Mouse (Mus musculus) cerebellum, adult 8-10 months (tissue): ENCODE data around the gene Glis2.

Experiments
- DNase-seq: peaks from one replicate; pipeline ENCODE4 v3.0.0; 2022

Gene Glis2

DNA sequence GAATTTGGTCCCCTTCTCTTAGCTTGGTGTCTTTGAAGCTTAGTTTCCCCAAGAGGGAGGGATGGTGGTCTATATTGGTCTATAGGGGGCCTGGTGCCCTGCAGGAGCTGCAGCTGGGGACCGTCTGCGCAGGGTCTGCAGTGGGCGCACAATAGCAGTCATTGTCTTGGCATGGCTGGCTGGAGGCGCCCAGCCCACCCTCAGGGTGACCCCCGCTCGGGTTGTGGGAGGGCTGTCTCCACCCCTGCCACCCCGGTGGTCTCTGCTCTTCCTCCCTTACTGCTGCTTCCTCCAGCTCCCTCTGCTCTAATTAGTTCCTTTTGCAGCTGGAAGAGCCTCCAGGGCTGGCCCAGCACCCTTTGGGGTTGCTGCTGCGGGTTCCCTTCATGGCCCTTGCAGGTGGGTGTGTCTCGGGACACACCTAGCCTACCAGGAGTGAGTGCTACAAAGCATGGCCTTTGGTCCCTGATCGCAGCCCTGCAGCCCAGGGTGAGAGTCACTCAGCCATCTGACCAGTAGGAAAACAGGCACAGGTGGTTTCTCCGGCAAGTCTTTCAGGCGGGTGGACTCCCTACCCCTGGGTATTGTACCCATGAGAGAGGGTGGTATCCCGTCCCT lies 11.1 kb downstream of the Glis2 start:
- DNase-seq, result no peak

DNA sequence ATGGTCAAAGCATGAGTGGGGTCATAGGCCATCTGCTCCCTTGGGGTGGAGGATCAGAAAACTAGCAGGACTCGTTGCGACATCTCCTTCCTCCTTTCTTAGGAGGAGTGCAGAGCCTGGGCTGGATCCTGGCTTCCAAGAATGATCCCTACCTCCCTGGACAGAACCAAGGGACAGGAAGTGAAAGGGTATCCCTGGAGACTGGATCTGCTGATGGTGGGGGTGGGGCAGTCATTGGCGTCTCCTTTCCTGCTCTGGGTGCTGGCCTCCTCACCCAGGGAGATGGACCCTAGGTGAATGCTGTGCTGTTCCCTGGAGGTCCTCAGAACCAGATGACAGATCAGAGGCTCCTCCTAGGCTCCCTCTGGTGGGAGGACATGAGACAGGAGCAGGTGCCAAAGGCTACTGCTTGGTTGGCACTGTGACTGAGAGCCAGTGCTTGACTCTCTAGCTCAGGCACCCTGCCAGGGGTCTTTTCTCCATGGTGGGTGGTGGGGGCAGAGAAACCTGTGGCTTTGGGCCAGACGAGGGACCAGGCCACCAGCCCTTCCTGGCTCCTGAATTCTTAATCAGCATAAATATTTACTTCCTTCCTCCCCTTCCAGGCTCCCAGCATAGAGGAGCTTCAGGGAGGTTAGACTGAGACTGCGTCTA lies 12.0 kb downstream of the Glis2 start:
- no peak for DNase-seq

DNA sequence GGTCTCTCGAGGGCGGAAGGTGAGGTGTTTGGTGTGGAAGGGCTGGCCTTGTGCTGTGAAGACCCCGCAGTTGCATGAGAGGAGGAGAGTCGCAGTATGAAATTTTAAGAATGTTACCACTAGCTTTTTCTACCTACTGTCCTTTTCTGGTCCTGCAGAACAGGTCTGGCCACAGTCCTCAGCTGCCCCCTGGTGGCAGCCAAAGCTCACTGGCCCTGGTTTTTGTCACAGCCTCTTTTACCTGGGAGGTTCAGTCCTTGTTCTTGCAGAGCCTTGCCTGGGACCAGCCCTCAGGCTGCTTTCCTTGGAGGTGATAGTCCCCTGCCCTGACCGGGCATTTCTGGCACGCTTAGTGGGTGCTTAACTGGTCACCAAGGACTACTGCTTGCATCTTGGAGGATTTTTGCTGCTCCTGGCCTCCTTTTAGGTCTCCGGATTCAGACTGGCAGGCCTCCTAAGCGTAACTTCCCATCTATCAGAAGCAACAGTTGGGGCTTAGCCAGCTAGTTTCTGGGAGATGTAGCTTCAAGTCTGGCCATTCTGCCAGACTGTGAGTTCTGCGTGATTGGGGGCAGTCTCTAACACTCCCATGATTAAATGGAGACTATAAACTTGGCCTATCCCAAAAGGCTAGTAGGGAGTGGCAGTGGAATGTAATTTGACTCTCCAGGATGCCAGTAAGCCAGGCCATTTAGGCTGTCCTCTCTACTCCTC lies 13.5 kb downstream of the Glis2 start:
- peak; percentile 86 for DNase-seq

DNA sequence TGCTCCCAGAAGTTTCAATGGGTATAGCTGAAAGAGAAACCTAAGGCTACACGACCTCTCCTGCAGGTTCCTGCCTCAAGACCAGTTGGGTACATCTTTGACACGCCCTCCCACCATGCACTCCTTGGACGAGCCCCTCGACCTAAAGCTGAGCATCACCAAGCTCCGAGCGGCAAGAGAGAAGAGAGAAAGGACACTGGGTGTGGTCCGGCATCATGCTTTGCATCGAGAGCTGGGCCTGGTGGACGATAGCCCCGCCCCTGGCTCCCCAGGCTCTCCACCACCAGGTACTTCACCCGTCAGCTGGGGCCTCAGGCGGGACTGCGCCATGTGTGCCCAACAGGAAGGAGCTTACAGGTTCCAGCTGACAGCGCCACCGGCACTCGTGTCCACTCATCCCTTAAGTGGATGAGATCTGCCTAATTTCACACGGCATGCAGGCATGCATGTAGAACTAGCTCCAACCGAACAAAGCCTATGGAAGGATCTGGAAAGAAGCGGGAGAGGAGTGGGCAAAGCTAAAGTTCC lies 14.1 kb downstream of the Glis2 start:
- DNase-seq, result no peak

DNA sequence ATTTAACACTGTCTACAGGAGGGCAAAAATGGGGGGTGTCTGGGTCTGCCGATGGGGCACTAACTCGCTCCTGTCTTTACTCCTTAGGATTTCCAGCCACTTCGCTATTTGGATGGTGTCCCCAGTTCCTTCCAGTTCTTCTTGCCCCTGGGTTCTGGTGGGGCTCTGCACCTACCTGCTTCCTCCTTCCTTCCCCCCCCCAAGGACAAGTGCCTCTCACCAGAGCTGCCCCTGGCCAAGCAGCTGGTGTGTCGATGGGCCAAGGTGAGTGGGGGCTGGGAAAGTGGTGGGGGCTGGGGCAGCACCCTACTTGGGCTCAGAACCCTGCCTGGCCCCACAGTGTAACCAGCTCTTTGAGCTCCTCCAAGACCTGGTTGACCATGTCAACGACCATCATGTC lies 16.7 kb downstream of the Glis2 start:
- no peak for DNase-seq

DNA sequence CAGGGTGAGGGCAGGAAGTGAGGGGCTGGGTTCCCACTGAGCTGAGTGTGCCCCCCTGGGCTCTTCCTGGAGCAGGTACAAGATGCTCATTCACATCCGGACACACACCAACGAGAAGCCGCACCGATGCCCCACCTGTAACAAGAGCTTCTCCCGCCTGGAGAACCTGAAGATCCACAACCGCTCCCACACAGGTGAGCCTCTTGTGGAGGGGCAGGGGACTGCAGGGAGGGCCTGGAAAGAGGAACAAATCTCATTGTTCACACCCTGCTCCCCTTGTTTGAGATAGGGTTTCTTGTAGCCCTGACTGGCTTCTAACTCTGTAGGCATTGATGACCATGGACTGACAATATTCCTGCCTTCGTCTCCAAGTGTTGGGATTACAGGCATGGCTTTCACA lies 17.2 kb downstream of the Glis2 start:
- DNase-seq, result no peak

DNA sequence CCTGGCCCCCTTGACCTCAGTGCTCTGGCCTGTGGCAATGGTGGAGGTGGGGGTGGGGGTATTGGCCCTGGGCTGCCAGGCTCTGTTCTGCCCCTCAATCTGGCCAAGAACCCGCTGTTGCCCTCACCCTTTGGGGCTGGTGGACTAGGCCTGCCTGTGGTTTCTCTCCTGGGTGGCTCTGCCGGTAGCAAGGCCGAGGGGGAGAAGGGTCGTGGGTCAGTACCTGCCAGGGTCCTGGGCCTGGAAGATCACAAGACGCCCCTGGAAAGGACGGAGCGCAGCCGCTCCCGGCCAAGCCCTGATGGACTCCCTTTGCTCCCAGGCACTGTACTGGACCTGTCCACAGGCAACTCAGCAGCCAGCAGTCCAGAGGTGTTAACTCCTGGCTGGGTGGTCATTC lies 19.2 kb downstream of the Glis2 start:
- no peak for DNase-seq

DNA sequence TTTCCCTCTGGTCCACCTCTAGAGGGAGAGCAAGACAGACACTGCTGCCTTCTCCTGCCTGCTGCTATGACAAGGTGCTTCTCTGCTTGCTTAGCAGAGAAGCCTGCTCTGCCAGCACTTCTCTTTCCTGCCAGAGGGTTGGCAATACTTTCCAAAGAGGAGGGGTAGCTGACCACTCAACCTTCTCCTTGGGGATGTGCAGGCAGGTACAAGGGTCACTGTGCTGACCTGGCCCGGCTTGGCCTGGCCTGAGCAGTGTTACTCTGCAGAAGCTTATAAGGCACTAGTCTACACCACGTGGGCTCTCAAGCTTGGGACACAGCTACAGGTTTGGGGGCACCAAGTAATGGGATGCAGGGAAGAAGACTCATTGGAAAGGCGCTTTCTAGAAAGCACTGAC lies 20.1 kb downstream of the Glis2 start:
- DNase-seq, result no peak

DNA sequence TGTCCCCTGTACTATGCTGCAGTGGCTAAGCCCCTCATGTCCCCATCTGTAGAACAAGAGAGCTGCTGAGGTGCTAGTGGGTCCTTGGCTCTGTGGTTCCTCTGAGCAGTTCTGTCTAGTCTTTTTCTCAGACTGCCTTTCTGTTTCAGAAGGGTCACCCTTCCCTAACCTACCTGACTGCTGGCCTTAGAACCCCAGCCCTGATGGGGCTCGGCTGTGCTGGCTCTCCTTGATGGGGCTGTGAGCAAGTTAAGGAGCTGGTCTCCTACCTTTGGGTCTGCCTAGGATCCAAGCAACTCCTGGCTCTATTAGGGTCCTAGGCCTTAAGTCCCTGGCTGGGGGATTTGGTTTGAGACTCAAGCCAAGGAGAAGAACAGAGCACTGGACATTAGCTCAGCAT lies 20.8 kb downstream of the Glis2 start:
- DNase-seq, result no peak

DNA sequence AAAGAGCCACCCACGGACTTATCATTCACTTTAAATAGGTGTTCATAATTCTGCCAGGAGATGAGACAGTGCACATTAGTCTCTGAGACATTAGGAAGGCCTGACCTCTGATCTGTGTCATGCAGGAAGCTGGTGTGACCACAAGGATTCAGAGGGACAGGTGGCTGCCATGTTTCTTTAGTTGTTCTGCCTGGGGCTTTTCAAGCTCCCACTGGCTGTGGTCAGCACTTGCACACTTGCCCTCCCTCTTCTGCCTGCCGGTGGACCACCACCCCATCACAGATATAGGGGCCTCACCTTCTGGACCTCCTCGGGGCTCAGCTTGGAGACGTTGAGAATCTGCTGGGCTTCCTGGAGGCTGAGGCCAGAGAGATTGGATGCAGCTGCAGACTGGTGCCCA lies 22.3 kb downstream of the Glis2 start:
- DNase-seq, result no peak

DNA sequence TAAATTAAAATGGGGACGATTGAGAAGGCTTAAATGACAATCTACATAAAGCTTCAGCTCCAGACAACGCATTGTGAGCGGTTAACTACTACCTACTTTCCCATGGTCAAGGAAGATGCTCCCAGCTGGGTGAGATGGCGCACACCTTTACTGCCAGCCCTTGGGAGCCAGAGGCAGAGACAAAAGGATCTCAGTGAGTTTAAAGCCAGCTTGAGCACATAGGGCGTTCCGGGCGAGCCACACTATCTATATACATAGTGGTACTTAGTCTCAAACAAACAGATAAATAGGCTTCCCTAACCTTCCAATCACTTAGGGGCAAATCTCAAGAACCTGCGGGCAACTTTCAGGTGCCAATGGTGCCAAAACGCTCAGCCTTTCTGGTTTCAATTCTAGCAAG lies 29.6 kb downstream of the Glis2 start:
- DNase-seq, result no peak

DNA sequence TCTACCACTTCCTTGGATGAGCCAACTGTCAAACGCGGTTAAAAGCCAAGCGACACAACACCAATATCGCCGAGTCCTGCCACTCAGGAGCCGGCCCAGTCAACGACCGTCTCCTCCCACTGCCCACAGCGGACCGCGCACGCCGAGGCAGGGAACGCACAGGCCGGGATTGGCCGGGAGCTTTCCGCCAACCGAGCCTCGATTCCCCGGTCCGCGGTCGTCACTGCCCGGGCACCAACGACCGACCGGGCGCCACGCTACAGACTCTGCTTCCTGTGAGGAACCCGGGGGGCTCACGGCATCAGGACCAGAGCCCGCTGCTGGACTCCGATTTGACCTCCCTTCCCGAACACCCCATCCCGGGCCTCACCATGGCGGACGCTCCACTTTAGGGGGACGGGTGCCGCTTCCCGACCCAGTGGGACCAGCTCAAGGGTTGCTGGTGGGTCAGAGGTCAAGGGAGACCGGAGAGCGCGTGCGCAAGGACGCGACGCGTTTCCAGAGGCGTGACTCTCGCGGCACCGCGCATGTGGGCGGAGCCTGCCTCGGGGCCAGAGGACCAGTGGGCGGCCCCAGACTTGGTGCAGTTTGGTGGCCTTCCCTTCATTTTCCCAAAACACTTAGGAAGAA lies 30.1 kb downstream of the Glis2 start, which contains the start of gene Pam16:
Pam16 (minus strand) TSS at position 508 of the 630 bp plus-strand sequence.
- peak; percentile 88 for DNase-seq

DNA sequence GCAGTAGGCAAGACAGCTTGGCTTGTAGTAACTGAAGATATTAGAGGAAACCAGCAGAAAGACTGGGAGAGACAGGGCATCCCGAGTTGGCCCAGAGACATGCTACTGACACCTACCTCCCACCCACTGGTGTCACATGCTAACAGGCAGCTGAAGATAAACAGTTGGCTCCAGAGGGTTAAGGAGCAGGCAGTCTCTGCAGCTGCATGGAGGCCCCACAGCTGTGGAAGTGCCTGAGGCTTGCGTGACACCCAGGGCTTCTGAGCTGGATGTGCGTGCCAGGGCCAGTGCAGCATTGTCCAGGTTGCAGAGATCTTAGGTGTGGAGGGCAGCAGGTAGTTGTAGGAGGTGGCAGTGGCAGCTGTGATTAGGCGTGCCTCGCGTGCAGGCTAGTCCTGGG lies 32.6 kb downstream of the Glis2 start:
- no peak for DNase-seq

DNA sequence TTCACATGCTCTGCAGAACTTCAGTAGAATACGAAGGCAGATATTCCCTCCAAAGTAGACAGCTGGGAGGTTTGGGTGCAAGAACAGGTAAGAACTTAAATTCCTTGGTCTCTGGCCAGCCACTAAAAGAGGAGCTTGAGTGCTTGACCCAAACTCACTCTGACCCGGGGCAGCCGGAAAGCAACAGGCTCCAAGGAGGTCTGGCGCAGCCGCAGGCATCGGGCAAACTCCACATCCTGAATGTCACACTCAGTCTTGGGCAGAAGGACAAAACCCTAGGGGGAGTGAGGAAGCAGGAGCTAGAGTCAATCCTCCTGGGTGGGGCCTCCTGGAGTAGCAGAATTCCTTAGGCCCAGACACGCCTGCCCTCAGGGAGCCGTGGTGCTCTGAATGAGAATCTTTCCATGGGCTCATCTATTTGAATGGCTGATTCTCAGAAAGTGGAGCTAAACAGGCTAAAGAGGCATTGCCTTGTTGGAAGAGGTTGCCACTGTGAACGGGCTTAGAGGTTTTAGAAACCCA lies 34.4 kb downstream of the Glis2 start:
- DNase-seq, result no peak

DNA sequence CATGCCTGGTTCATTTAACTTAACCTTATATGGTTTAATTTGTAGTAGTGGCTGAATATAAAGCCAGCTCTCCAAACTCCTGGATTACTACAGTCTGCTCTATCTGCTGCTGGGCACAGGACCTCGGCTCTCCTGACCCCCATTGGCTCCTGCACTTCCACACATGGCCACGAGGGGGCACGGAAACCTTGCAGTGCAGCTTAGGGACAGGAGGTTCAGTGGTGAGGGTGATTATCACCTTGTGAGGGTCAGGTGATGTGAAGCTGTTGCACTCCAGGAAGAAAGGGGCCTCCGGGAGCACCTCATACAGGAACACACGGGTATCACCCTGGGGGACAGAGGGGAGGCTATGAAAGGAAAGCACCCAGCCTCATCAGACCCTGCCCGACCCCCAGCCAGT lies 35.4 kb downstream of the Glis2 start:
- peak; percentile 87 for DNase-seq

DNA sequence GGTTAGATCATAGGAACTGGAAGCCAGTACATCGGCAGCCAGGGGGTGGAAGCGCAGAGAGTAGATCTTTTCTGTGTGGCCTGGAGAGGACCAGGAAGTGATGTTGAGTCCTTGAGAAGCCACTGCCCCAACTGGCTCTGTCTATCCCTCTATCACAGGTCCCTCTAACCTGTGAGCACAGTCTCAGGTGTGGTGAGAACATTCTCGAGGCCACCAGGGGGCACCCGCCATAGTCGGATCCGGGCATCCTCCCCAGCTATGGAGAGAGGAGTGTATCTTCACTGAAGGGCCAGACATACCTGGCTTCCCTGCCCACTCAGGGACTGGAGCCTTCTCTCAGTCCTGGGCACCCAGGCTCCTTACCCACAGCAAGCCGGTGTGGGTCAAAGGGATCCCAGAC lies 37.5 kb downstream of the Glis2 start:
- DNase-seq, result no peak

DNA sequence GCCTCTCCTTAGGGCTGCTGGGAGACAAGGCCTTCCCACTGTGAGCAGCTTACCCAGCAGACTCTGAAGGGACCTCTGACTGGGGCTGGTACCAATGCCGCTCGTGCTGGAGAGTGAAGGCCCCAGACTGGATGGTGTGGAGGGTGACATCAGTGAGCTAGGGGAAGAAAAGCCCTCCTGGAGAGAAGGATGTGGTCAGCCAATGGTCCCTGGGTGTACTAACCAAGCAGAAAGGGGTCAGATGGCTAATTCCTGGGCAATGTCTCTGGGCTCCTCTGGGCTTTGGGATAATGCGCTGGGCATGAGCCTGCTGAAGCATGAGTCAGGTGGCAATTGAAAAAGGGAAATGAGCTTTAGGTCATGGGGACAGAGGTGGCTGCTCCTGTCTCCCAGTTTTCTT lies 39.1 kb downstream of the Glis2 start:
- DNase-seq, result no peak

DNA sequence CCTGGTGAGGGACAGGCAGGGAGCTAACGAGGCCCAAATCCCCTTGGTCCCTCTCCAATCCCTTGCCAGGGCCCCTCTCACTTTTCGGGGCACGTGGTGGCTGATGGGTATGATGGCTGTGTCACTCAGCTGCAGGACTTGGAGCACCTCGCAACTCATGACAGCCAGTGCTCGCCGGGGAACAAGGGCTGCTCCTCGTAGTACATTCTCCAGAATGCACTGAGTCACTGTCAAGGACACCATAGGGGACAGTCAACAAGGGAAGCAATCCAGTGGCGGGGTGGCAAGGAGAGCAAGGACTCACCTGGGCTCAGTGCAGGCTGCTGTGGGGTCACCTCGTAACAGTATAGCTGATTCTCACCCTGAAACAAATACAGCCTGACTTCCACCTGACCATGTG lies 40.2 kb downstream of the Glis2 start:
- DNase-seq, result no peak

DNA sequence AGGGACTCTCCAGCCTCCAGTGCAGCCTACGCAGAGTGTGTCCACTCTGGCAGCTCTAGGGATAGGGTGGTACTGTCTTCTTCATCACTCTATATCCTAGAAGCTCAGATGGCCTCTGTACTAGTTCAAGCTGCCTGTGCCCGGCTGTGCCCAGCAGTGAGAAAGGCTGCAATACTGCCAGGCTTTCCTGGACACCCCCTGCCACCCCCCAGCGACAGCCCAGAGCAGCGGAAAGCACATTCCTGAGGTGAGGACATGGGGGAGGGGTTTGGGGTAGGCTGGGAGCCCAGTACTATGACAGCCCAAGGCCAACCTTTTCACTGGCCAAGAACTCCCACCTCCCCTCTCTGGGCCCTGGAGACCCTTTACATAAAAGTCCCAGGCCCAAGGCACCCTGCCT lies 41.2 kb downstream of the Glis2 start:
- DNase-seq, result no peak

DNA sequence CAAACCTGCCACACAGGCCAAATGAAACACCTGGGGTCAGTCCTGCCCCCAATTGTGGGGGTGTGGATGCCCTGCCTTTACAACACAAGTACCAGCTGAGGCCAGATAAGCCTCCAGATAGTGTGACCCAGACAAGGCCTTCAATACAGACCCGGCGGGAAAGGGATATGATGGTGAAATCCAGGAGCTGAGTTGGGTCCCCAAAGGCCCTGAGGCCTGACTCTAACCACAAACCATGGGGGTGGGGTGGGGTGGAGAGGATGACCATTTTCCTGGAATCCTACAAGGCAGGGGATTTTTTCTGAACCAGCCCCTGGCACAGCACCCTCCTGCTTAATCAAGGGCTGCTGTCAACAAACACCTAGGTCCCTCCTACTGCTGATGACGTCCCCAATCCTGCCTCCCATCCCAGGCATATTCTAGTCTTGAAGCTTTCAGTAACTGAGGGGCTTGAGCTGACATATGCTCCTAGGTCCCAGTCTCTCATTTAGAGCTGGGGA lies 44.4 kb downstream of the Glis2 start:
- DNase-seq, result no peak

DNA sequence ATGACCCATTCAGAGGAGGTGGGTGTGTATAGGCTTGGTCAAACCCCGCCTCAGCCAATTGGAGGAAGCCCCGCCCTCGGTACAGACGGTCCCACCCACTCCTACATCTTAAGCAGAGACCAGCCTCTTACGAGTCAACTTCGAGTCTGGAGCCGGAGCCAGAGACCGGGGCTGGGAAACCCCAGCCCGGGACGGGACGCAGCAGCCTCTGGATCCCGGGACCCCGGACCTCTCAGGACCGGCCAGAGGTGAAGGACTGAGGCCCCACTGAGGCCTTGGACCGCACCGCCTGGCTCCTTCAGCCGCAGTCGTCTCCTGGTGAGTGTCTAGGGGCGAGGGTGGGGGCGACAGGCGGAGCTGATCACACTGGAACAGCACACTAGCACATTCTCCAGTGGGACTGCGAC lies 45.3 kb downstream of the Glis2 start, which contains the start of the genes Vasn and Dnaja3:
Vasn (plus strand) TSS at position 111 of the 407 bp plus-strand sequence.
Dnaja3 (plus strand) TSS at position 159 of the 407 bp plus-strand sequence.
- DNase-seq, result no peak

DNA sequence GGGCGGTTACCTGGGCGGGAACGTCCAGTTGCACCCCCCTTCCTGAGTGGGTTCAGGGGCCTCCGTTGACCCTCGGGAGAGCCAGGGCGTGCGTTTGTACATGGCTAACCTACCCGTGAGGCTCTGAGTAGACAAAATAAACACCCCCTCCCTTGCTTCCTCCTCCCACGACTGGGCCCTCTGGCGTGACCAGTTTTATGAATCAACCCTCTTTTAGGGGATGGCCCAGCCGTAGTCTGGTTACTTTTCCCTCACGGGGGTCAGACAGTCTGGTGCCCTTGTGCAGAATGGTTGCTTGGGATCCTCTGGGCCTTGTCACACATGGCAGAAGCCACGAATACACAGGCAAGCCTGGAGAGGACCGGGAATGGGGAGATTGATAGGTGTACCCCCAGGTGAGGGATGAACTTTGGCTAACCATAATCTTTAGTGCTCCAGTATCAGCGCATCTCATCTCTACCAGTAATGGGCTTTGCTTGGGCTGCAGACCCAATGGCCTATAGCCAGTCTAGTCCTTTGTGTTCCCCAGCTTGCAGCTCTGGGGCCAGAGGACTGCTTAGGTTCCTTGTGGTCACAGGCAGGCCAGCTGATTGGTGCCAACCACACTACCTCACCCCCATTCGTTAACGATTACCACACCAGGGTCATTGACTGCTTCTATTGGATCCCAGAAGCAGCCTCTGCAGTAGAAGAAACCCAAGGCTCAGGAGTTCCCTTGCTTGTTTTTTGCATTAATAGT lies 45.9 kb downstream of the Glis2 start:
- no peak for DNase-seq
